Mouse (Mus musculus) bone marrow, adult 2 months (tissue): ENCODE results near the gene Myo7a.

Source experiments
- CTCF ChIP-seq: fragments of 200-500 bp; IDR thresholded peaks from 2 replicates; pipeline ENCODE4 v1.5.1; 2011; ENCODE audit warnings: low read length, control low read depth; ENCODE audit not compliant: control insufficient read depth, insufficient read depth
- POLR2A ChIP-seq: fragments of 200-500 bp; IDR thresholded peaks from 2 replicates; pipeline ENCODE4 v1.6.1; 2011; ENCODE audit warnings: low read depth, mild to moderate bottlenecking, control low read depth, low read length, borderline replicate concordance; ENCODE audit not compliant: control insufficient read depth

- TF ChIP-seq POLR2A (no peak), CTCF (no peak)
Measured at GRCm38 (mm10) chr7:98150525-98150924, 31.2 kb upstream of the Myo7a start.
